In the genomic region with DNA sequence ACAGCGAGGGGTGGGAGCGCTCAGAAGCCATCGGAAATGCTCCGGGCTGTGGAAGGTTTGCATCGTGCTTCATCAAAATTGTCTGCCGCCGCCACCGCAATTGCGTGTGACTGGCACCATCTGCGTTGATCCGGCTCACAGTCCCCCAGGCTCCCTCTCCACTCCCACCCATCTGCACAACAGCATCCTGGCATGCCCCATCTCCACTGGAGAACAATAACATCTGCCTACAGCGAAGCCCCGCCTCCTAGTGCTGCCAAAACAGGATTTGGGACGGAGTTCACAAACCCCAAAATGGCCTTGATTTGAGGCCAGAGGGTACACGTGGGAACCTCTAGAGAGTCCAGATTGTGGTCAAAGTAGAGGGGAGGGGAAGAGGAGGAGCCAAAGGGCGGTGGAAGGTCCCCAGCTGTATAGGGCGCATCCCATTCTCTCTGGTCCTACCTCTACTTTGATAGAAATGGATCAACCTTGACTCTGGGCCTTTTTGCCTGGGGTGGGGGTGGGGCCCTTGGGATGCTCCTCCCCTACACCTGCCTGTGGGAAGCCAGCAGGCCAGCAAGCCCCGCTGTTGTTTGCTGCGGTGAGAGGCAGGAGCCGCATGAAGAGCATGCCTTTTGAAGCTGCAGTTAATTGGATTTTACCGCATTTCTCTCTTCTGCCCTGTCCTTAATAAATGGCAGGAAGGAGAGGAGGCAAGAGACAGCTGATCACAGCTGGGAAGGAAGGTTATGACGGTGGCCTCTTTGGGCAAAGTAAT, we compare ENCODE assay signal across 8 mouse cellular contexts.
A peak's percentile ranks its signal among the peaks of the same experiment; 100 is the strongest.
DNase-seq lines count a peak whose midpoint lies in the region; ATAC-seq and TF ChIP-seq lines count a peak whose summit lies in the region.

No protein-coding gene starts in this region.

- H3K4me3 ChIP-seq in liver, adult 2 months (ENCODE audit: insufficient read depth, low read depth, low read length), result no peak overlapping the region
- H3K4me3 ChIP-seq in embryonic facial prominence, embryonic 13.5 days, result peak overlapping the region; percentile 10; the same call in 1 of the 2 replicates
- no peak overlapping the region for H3K4me3 ChIP-seq in lung, adult 2 months (replicated peaks; ENCODE audit: extremely low read depth, low read depth, low read length)

- no peaks in the 10 kb centered on the region for H3K4me1 ChIP-seq in liver, adult 2 months (ENCODE audit: control insufficient read depth, insufficient read depth, low read length)
- H3K4me1 ChIP-seq in embryonic facial prominence, embryonic 13.5 days, result peaks cover 38% of the 10 kb centered on the region
- peaks cover 3% of the 10 kb centered on the region for H3K4me1 ChIP-seq in lung, adult 2 months (ENCODE audit: control insufficient read depth, insufficient read depth, low read length)

- no peak overlapping the region for H3K9ac ChIP-seq in liver, adult 2 months (ENCODE audit: low read depth, low read length)
- H3K9ac ChIP-seq in embryonic facial prominence, embryonic 13.5 days, result 0 out of 2 replicates have a peak overlapping the region, but pooled peaks have one; percentile 27

- no peaks in the 10 kb centered on the region for H3K79me2 ChIP-seq in liver, adult 2 months (ENCODE audit: control insufficient read depth, insufficient read depth, low read length)

- WGBS in liver, adult 2 months, result 25% methylated on average over 22 of the region's 22 CpGs
- WGBS in embryonic facial prominence, embryonic 13.5 days, result 10% methylated on average over 22 of the region's 22 CpGs
- WGBS in lung, adult 2 months, result 31% methylated on average over 22 of the region's 22 CpGs

- H3K27ac ChIP-seq in liver, adult 2 months (replicated peaks; ENCODE audit: insufficient read depth, low read depth, low read length), result no peak overlapping the region
- peak overlapping the region; percentile 51; the same call in 1 of the 2 replicates for H3K27ac ChIP-seq in embryonic facial prominence, embryonic 13.5 days

- DNase-seq in liver, adult 2 months (ENCODE audit: extremely low read depth, low read depth, low spot score), result peak; percentile 19
- no peak for DNase-seq in liver
- DNase-seq in layer of hippocampus, adult 8-10 months (ENCODE audit: low spot score in 2 of 2), result peak; percentile 48 to 49
- DNase-seq in retina, embryonic 14.5 days (ENCODE audit: low spot score), result peak; percentile 52
- no peak for DNase-seq in thymus, postnatal 10 days (ENCODE audit: low spot score in 2 of 2)
- DNase-seq in lung, adult 2 months, result no peak

- no peaks in the 10 kb centered on the region; the same call in 1 of the 2 replicates for H3K9me3 ChIP-seq in embryonic facial prominence, embryonic 13.5 days

- H3K36me3 ChIP-seq in liver, adult 2 months (ENCODE audit: control insufficient read depth, insufficient read depth, low read length), result no peaks in the 10 kb centered on the region
- no peaks in the 10 kb centered on the region for H3K36me3 ChIP-seq in embryonic facial prominence, embryonic 13.5 days

- TF ChIP-seq POLR2A in liver, adult 2 months (IDR thresholded peaks at IDR 0.05; ENCODE audit: extremely low read depth, insufficient read depth, low read length), result no peak
- no peak for TF ChIP-seq POLR2A in lung, adult 2 months (IDR thresholded peaks at IDR 0.05; ENCODE audit: borderline replicate concordance, extremely low read depth, low read depth, low read length)

- TF ChIP-seq CTCF in liver, adult 2 months (IDR thresholded peaks at IDR 0.05; ENCODE audit: low read depth, low read length), result no peak
- TF ChIP-seq CTCF in lung, adult 2 months (IDR thresholded peaks at IDR 0.05; ENCODE audit: insufficient read depth, low read length), result no peak

- H3K4me2 ChIP-seq in embryonic facial prominence, embryonic 13.5 days, result peak overlapping the region; percentile 52

- no peaks in the 10 kb centered on the region for H3K27me3 ChIP-seq in liver, adult 2 months (ENCODE audit: control insufficient read depth, insufficient read depth, low read length)
- H3K27me3 ChIP-seq in embryonic facial prominence, embryonic 13.5 days, result peaks cover 6% of the 10 kb centered on the region; the same call in 1 of the 2 replicates

- ATAC-seq in embryonic facial prominence, embryonic 13.5 days (ENCODE audit: insufficient number of reproducible peaks, insufficient read depth, low FRiP score, low TSS enrichment, low read depth), result 0 out of 2 replicates have a peak, but pooled peaks have one; percentile 34
- no peak for ATAC-seq in megakaryocyte-erythroid progenitor cell, adult 5-6 weeks (replicated peaks; ENCODE audit: low FRiP score, low TSS enrichment, poor library complexity, severe bottlenecking)

Comparison
In these comparisons a context has a peak if more than half of its experiments do, and no peak if none do; other contexts are left out.
1. DNase-seq: peak in liver, adult 2 months (single experiment), layer of hippocampus, adult 8-10 months (2 of 2) and retina, embryonic 14.5 days (single experiment); none in liver (single experiment), thymus, postnatal 10 days (0 of 2) and lung, adult 2 months (single experiment).